ENCODE assay signal across 8 mouse cellular contexts in the genomic region with DNA sequence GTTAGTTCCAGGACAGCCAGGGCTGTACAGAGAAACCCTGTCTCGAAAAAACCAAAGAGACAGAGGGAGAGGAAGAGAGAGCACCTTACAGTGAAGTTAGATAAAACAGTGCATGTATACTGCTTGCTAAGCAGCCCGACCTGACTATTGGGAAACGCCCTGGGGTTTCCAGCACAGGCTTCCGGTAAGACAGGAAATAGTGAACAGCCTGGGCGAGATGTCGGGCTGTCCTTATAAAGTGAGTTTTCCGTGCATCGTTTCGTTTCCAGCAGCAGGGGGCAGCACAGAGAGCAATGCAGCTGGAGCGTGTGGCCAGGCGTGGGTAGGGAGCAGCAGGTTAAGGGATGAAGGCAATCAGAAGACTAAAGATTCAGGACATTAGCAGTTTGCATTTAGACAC. TPM values are rescaled to one million over a fixed set of nuclear protein-coding genes. Genes with fewer than 3 reads are reported as not detected.
DNase-seq lines count a peak whose midpoint lies in the region; ATAC-seq lines count a peak whose summit lies in the region.

No protein-coding gene starts in this region.

- no peaks in the 10 kb centered on the region for H3K9me3 ChIP-seq in hindbrain, embryonic 12.5 days (replicated peaks)

- H3K9ac ChIP-seq in hindbrain, embryonic 12.5 days: no peak overlapping the region

- 0 out of 2 replicates have a peak, but pooled peaks cover 8% of the 10 kb centered on the region for H3K4me1 ChIP-seq in hindbrain, embryonic 12.5 days

- ATAC-seq in hindbrain, embryonic 12.5 days (ENCODE audit: low FRiP score): peak; percentile 71

- H3K4me3 ChIP-seq in hindbrain, embryonic 12.5 days: no peak overlapping the region

- no peak overlapping the region for H3K4me2 ChIP-seq in hindbrain, embryonic 12.5 days (replicated peaks)

- 0 out of 2 replicates have a peak overlapping the region, but pooled peaks have one; percentile 7 for H3K27ac ChIP-seq in hindbrain, embryonic 12.5 days

- WGBS in hindbrain, embryonic 12.5 days: 24% methylated on average over 11 of the region's 11 CpGs

- DNase-seq in MN1 (ENCODE audit: low spot score): peak; percentile 86
- DNase-seq in cerebellum, adult 8-10 months: peak; percentile 74
- peak; percentile 28 to 80 for DNase-seq in frontal cortex, adult 2 months (ENCODE audit: extremely low spot score in 1 of 2, low spot score in 1 of 2)
- DNase-seq in layer of hippocampus, postnatal 10 days (ENCODE audit: low spot score in 2 of 2): peak; percentile 59 to 72
- DNase-seq in lung, postnatal 10 days: peak; percentile 90
- DNase-seq in ovary, postnatal 10 days (ENCODE audit: low spot score): peak; percentile 21
- DNase-seq in thymus, postnatal 14 days: peak; percentile 87

- no peaks in the 10 kb centered on the region; the same call in 1 of the 2 replicates for H3K27me3 ChIP-seq in hindbrain, embryonic 12.5 days

- no peaks in the 10 kb centered on the region for H3K36me3 ChIP-seq in hindbrain, embryonic 12.5 days

RNA-seq across cellular contexts. Expression of a gene that starts 23.0 kb away (rescaled TPM):
- polyA plus RNA-seq in frontal cortex, adult 2 months (2012; rRNA removed): 119 and 134 TPM in 2 replicates
- 21.5 and 22.4 TPM in 2 replicates for polyA plus RNA-seq in hindbrain, embryonic 12.5 days (2016; fragmentation: Nextera tagmentation; extraction: Ambion mirVana)
- total RNA-seq in layer of hippocampus, postnatal 10 days (2021): 100 to 1,000 TPM; 149 to 163 TPM

RNA-seq across cellular contexts. Expression of a gene that starts 49.4 kb away (rescaled TPM):
- polyA plus RNA-seq in frontal cortex, adult 2 months (2012; rRNA removed): 2,434 and 2,505 TPM in 2 replicates
- polyA plus RNA-seq in hindbrain, embryonic 12.5 days (2016; fragmentation: Nextera tagmentation; extraction: Ambion mirVana): 4,150 and 4,164 TPM in 2 replicates
- 1,000 to 10,000 TPM; 2,229 to 2,426 TPM for total RNA-seq in layer of hippocampus, postnatal 10 days (2021)

Comparison
In these comparisons a context has a peak if more than half of its experiments do, and no peak if none do; other contexts are left out.
1. DNase-seq: peak in every context shown above with its lines; median percentile 90 in lung, postnatal 10 days; 87 in thymus, postnatal 14 days; 86 in MN1; 74 in cerebellum, adult 8-10 months; 66 in layer of hippocampus, postnatal 10 days; 54 in frontal cortex, adult 2 months; 21 in ovary, postnatal 10 days.